Mouse (Mus musculus): ENCODE measurements at regions not wholly inside any gene's neighbourhood (a gene's known extent, or its start where the extent isn't known, plus 50 kb on each side); places are given as distances from the start of the nearest gene placed in this dataset.
A peak's percentile ranks its signal among the peaks of the same experiment; 100 is the strongest.

DNA sequence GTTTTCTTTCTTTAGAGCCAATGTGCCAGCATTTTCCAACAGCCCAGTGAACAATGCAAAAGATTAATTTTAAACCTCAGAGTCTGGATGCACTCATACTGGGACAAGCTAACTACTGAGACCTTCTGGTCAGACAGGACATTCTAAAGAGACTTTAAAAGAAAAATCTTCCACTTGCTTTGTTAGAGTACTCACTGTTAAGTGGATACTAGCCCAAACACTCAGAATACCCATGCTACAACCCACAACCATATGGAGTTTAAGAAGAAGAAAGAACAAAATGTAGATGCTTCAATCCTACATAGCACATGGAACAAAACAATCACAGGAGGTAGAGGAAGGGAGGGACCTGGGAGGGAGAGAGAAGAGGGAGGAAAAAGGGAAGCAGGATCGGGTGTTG lies 167.3 kb upstream of the Slc35b3 start:
- no peak for DNase-seq

- DNase-seq: no peak
These were observed 131.4 kb upstream of the Slc35b3 start for GRCm38 (mm10) chr13:39092058-39092457.

DNA sequence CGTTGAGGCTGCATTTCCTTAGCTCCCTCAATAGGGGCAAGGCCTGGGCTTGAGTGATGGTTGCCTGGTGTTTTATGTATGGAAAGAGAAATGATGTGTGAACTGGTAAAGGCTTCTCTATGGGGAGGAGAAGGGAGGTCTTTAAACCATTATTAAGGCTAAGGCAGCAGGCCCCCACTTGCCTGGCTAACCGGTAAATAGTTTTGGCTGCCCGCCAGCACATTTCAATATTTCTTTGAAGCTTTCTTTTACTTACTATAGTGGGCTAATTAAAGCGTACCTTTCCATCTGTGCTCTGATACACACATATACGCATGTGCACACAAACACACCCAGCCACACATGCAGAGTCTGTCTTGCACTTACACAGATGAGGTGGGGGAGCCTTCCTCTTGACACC lies 123.9 kb upstream of the Slc35b3 start:
- no peak for DNase-seq

DNA sequence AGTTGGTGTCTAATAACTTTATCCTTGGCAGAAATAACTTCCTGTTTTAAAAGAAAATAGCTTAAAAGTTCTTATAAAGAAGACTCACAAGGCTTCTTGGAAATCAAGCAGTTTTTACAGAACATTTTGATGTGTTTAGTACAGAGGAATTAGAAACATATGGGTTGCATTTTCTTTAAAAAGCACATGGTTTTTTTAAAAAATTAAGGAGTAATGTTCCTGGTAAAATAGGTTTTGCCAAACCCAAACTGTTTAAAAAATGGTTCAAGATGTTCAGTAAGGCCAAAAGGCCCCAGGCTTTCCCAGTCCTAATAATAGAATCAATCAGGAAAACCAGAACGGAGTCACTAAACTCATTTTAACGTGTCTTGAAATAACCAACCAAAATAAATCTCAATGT lies 113.5 kb upstream of the Slc35b3 start:
- DNase-seq: no peak

- DNase-seq: no peak
These were observed 71.6 kb upstream of the Slc35b3 start for GRCm38 (mm10) chr13:39032263-39032662.

DNA sequence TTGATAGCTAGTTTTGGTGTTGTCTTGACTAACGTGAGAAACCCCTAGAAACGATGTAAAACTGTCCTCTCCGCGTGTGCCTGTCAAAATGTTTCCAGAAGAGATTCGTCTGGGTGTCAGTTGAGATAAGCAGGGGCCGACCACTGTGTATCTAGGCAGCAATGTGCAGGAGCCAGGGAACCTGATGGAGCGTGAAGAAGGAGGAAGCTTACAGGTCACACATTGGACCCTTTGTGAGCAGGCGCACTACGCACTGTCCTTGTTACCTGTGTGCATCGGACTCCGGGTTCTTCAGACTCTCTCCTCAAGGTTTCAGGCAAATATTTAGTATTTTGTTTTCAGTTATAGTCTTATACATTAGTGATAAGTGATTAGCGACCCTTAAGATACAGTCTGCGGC lies 59.5 kb upstream of the Slc35b3 start:
- DNase-seq: no peak

- DNase-seq: peak; percentile 82
These were observed 51.0 kb upstream of the Slc35b3 start for GRCm38 (mm10) chr13:39011696-39012095.

Measured in adrenal gland, adult 2 months (tissue).